Mouse (Mus musculus) embryonic facial prominence, embryonic 11.5 days (tissue): ENCODE results near the gene C1s2. TPM values are rescaled to one million over a fixed set of nuclear protein-coding genes. Genes with fewer than 3 reads are reported as not detected.

Experiments
- ATAC-seq: fragments of 200-750 bp; cut with Nextera tagmentation; replicated peaks from 2 replicates; pipeline ENCODE4 v1.8.0; 2017; ENCODE audit warnings: low read depth; ENCODE audit not compliant: insufficient number of reproducible peaks, low FRiP score, low TSS enrichment
- DNase-seq: peaks from one replicate; pipeline ENCODE4 v3.0.0-alpha.2; 2015; ENCODE audit warnings: low spot score
- H3K27ac ChIP-seq: fragments of 300-500 bp; sonication (generic); replicated peaks from 2 replicates; pipeline ENCODE4 v1.5.1; 2014; ENCODE audit warnings: mild to moderate bottlenecking, low read depth, low read length, control low read depth
- H3K27me3 ChIP-seq: fragments of 300-500 bp; sonication (generic); 2 replicates; pipeline ENCODE4 v1.6.1; 2014; ENCODE audit warnings: mild to moderate bottlenecking, low read length, moderate library complexity, mixed read lengths; ENCODE audit not compliant: control insufficient read depth, insufficient read depth
- H3K36me3 ChIP-seq: fragments of 300-500 bp; sonication (generic); replicated peaks from 2 replicates; pipeline ENCODE4 v1.6.1; 2014; ENCODE audit warnings: low read depth, mild to moderate bottlenecking, low read length, moderate library complexity, mixed read lengths; ENCODE audit not compliant: control insufficient read depth, insufficient read depth
- H3K4me1 ChIP-seq: fragments of 300-500 bp; sonication (generic); 2 replicates; pipeline ENCODE4 v1.6.1; 2014; ENCODE audit warnings: low read length, mixed read lengths; ENCODE audit not compliant: control insufficient read depth, insufficient read depth
- H3K4me2 ChIP-seq: fragments of 300-500 bp; sonication (generic); 2 replicates; pipeline ENCODE4 v1.6.1; 2014; ENCODE audit warnings: low read depth, mild to moderate bottlenecking, control low read depth, low read length, moderate library complexity
- H3K4me3 ChIP-seq: fragments of 300-500 bp; sonication (generic); 2 replicates; pipeline ENCODE4 v1.5.1; 2014; ENCODE audit warnings: low read depth, low read length, control low read depth
- H3K9ac ChIP-seq: fragments of 300-500 bp; sonication (generic); replicated peaks from 2 replicates; pipeline ENCODE4 v1.6.1; 2014; ENCODE audit warnings: mild to moderate bottlenecking, control low read depth, low read length
- H3K9me3 ChIP-seq: fragments of 300-500 bp; sonication (generic); replicated peaks from 2 replicates; pipeline ENCODE4 v1.6.1; 2016; ENCODE audit warnings: mild to moderate bottlenecking, low read length, inconsistent platforms, mixed read lengths; ENCODE audit not compliant: control insufficient read depth
- WGBS: fragments of 180-500 bp; shearing (Covaris S2); extraction: QIAGEN DNeasy Blood & Tissue Kit; methylation state at CpG from one replicate; pipeline ENCODE4 v1.1.7; 2014; 5-methylcytosine and 5-hydroxymethylcytosine counted together
- polyA plus RNA-seq: library from polyadenylated mRNA; unstranded; fragments of >200 nt; fragmentation: Nextera tagmentation; extraction: Ambion mirVana; gene quantifications from 2 replicates; pipeline ENCODE4 v1.2.1, GENCODE M21; 2014

The C1s2 gene
- polyA plus RNA-seq, 1 experiment from 2014 or later, result not detected

DNA sequence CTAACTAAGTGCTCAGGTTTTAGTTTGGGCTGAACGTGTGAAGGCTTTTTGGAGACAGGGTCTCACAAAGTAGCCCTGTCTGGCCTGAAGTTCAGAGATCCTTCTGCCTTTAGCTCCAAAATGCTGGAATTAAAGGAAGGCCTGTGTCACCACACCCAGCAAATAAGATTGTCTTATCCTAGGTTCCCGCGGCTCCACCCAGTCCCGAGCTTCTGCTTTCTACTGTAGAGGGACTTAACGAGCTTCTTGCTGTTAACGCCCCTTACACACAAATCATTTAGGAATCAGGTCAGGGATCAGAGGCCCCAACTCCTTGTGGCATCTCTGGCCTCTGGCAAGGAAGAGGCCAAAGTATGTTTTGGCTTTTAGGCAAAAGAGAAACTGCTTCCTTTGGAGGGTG, 36.2 kb upstream of the C1s2 start:
- DNase-seq (no peak), ATAC-seq (no peak)
- no peak overlapping the region for H3K4me2 ChIP-seq
- no peaks in the 10 kb centered on the region for H3K4me1 ChIP-seq
- H3K27me3 ChIP-seq, result no peaks in the 10 kb centered on the region
- H3K27ac ChIP-seq, result no peak overlapping the region
- 69% methylated on average over 6 of the region's 6 CpGs for WGBS
- no peak overlapping the region for H3K4me3 ChIP-seq
- H3K9ac ChIP-seq, result no peak overlapping the region
- H3K9me3 ChIP-seq, result no peaks in the 10 kb centered on the region
- H3K36me3 ChIP-seq, result no peaks in the 10 kb centered on the region

DNA sequence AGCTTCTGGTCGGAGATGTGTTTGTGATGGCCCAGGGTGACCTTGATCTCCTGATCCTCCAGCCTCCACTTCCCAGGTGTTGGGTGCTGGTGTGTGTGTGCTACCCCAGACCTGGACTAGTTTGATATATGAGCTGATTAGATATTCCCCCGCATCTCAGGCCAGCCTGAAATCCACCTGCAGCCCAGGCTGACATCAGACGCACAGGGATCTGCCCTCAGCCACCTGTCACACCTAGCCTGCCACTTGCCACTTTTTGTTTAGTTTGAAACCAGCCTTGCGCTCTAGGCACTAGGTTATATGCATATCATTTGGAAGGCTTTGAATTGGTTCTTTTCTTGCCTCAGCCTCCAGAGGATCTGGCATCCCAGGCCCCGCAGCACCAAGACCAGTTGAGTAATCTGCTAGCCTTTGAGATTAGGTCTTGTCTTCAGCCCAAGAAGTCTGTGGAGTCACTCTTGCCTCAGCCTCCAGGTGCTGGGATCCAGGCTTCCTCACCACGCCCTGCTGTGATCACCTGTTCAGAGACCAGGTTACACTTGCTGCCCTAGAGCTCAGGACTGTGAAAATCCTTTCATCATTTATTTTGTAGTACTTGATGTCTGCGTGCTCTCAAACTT, 34.5 kb upstream of the C1s2 start:
- Histone ChIP-seq H3K36me3 (no peaks in the 10 kb centered on the region), H3K9me3 (no peaks in the 10 kb centered on the region), H3K4me1 (no peaks in the 10 kb centered on the region), H3K27me3 (no peaks in the 10 kb centered on the region), H3K27ac (no peak overlapping the region), H3K4me3 (no peak overlapping the region), H3K9ac (no peak overlapping the region), H3K4me2 (no peak overlapping the region)
- WGBS, result 92% methylated on average over 7 of the region's 7 CpGs
- ATAC-seq (no peak), DNase-seq (no peak)

DNA sequence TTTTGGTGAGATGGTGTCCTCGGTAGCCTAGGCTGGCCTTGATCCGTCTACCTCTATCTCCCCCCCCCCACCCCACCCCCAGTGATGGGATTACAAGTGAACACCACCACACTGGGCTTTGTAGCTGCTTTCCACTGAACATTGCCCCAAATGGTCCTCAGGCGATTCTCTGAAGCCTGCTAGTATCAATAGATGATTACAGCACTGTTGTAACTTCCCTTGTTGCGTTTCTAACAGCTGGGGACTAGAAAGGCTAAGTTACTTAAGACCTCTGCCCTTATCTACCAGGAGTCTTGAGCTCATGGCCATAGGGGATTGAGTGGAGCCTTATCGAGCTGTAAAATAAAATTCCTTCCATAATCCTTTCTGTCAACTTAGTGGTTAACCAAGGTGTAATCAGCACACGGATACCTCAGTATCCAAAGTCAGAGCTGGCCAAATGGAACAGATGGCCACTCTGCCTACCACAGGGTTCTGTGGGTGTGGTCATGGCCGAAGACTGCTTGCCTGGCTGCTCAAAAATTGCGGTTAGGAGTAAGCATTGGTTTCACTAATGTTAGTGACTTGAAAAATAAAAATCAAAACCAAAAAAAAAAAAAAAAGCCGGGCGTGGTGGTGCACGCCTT, 33.5 kb upstream of the C1s2 start:
- H3K4me3 ChIP-seq, result no peak overlapping the region
- H3K9ac ChIP-seq, result no peak overlapping the region
- DNase-seq (no peak), ATAC-seq (no peak)
- no peaks in the 10 kb centered on the region for H3K27me3 ChIP-seq
- no peaks in the 10 kb centered on the region for H3K36me3 ChIP-seq
- H3K9me3 ChIP-seq, result no peaks in the 10 kb centered on the region
- no peaks in the 10 kb centered on the region for H3K4me1 ChIP-seq
- WGBS, result 87% methylated on average over 11 of the region's 11 CpGs
- no peak overlapping the region for H3K4me2 ChIP-seq
- no peak overlapping the region for H3K27ac ChIP-seq

DNA sequence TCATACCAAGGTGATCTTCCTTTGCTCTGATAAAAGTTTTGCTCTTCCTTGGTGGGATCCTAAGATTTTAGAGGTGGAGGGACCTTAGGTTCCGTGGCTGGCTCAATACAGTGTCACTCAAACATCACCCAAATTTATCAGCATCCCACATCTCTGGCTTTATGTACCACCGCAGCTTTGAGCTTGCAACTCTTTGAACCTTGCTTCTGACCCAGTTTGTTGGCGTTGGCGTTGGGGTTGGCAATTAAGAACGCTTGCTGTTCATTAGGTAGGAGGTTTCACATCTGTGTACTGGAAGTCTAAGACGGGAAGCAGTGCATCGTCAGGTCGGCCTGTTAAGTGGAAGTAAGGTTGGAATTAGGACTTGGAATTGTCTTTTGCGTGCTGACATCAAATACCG, 29.1 kb upstream of the C1s2 start:
- Histone ChIP-seq H3K4me3 (no peak overlapping the region), H3K9me3 (no peaks in the 10 kb centered on the region), H3K27me3 (no peaks in the 10 kb centered on the region), H3K4me2 (no peak overlapping the region), H3K27ac (no peak overlapping the region), H3K4me1 (no peaks in the 10 kb centered on the region), H3K9ac (no peak overlapping the region), H3K36me3 (no peaks in the 10 kb centered on the region)
- WGBS, result 91% methylated on average over 10 of the region's 10 CpGs
- DNase-seq, result no peak
- no peak for ATAC-seq

DNA sequence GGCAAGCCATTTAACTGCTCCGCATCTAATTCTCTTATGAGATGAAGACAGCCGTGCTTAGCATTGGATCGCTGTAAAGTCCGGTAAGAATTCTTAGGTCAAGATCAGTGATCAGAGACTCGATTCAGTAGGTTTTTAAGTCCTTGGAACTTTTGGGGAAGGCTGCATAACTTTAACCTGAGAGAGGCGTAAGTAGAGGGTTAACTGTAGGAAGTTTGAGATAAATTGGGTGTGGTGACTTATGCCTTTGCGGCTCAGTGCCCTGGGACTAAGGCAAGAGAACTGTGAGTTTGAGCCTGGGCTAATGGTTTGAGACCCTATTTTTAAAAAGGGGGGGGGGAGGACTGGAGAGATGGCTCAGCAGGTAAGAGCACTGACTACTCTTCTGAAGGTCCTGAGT, 28.4 kb upstream of the C1s2 start:
- Histone ChIP-seq H3K4me3 (no peak overlapping the region), H3K27ac (no peak overlapping the region), H3K36me3 (no peaks in the 10 kb centered on the region), H3K27me3 (no peaks in the 10 kb centered on the region), H3K4me1 (no peaks in the 10 kb centered on the region), H3K4me2 (no peak overlapping the region; the same call in 1 of the 2 replicates), H3K9ac (no peak overlapping the region), H3K9me3 (no peaks in the 10 kb centered on the region)
- DNase-seq (no peak), ATAC-seq (no peak)
- WGBS, result 88% methylated on average over 7 of the region's 7 CpGs

DNA sequence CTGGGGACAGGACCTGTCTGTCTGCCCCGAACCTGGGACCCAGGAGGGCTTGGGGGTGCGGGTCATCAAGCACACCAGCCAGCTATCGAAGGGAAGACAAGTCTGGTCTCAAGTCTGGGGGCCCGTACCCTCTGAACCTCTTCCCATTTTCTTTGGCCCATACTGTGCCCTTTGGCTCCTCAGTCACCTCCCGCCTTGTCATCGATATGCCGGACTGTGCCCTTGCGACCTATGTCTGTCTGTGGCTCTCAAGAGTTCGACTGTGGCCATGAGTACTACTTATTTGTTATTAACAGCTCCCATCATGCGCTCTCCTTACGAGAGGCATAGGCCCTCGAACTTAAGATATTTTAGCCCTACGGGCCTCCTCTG, 27.5 kb upstream of the C1s2 start:
- H3K4me3 ChIP-seq, result peak overlapping the region; percentile 67
- peak overlapping the region; percentile 60 for H3K4me2 ChIP-seq
- no peaks in the 10 kb centered on the region for H3K27me3 ChIP-seq
- H3K4me1 ChIP-seq, result no peaks in the 10 kb centered on the region
- ATAC-seq, result no peak
- H3K36me3 ChIP-seq, result no peaks in the 10 kb centered on the region
- peak overlapping the region; percentile 57 for H3K9ac ChIP-seq
- WGBS, result 17% methylated on average over 13 of the region's 13 CpGs
- no peak overlapping the region for H3K27ac ChIP-seq
- no peak for DNase-seq
- no peaks in the 10 kb centered on the region for H3K9me3 ChIP-seq

DNA sequence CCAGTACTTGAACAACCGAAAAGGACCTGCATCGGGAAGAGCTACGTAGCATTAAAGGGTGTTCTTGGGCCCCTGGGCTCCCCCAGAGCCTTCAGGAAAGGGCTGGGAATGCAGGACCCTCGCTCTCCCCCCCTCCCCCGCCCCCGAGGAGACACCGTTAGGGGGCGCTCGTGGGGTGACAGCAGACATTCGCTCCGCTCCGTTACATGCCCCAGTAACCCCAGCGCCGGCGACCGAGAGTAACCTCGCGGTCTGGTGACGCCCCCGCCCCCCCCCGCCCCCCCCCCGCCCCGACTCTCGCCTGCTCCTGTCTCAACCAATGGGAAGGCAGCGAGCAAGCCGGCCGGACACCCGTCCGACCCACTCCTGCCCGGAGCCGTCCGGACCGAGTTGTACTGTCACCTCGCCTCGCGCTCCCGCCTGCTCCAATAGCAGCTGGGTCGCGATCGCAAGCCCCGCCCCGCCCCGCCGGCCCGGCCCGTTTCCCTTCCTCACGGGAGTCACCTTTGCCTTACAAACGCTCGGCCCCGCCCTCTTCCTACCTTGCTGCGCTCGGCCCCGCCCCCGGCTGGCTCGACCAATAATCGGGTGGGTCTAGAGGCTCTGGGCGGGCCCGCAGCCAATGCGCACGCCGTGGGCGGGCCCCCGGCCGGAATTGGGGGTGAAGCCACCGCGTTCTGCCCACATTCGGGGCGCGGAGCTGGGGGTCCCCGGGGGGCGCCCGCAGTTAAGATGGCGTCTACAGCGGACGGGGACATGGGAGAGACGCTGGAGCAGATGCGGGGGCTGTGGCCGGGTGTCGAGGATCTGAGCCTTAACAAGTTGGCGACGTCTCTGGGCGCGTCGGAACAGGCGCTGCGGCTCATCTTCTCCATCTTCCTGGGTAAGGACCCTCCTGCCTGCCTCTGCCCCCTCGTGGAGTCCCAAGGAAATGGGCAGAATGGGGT, 26.9 kb upstream of the C1s2 start, which contains the start of gene Lpcat3:
TSS of gene Lpcat3 (plus strand) at position 551 of the 947 bp plus-strand sequence.
- Histone ChIP-seq H3K4me2 (peak within 1 kb of the TSS; percentile 60), H3K27ac (no peak within 1 kb of the TSS; the same call in 1 of the 2 replicates), H3K9ac (peak within 1 kb of the TSS; percentile 57), H3K27me3 (no peaks in the 10 kb centered on the region), H3K9me3 (no peaks in the 10 kb centered on the region), H3K4me3 (peak within 1 kb of the TSS; percentile 67), H3K36me3 (no peaks in the 10 kb centered on the region), H3K4me1 (no peaks in the 10 kb centered on the region)
- DNase-seq (peak; percentile 99), ATAC-seq (peak; percentile 98)
- under 1% methylated on average over 72 of the region's 87 CpGs for WGBS

DNA sequence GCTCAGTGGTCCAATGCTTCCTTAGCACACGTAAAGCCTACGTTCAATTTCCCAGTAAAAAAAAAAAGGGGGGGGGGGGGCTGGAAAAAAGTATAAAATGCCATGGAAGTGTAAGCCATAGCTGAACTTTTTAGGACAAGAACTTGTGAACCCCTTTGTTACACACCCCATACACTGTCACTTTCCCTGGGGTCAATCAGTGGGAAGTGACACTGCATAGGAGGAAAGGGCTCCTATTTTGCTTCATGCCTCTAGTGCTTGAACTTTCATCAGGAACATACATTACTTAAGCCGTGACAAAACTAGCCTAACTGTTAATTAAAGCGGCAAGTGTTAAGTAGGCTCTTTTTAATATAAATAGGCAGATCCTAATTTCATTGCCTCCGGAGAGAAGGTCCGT, 26.1 kb upstream of the C1s2 start:
- Histone ChIP-seq H3K9me3 (no peaks in the 10 kb centered on the region), H3K36me3 (no peaks in the 10 kb centered on the region), H3K4me2 (peak overlapping the region; percentile 47), H3K4me3 (peak overlapping the region; percentile 67), H3K4me1 (no peaks in the 10 kb centered on the region), H3K27ac (no peak overlapping the region; the same call in 1 of the 2 replicates), H3K9ac (peak overlapping the region; percentile 23), H3K27me3 (no peaks in the 10 kb centered on the region)
- 34% methylated on average over 6 of the region's 6 CpGs for WGBS
- DNase-seq (no peak), ATAC-seq (no peak)
